Mouse (Mus musculus): ENCODE results near the gene Gmppa.

The Gmppa gene

GRCm38 (mm10) chr1:75487040-75487404, 51.3 kb downstream of the Gmppa start:
- DNase-seq (ENCODE audit: low spot score in 2 of 2) = no peak

GRCm38 (mm10) chr1:75487405-75488161, 51.9 kb downstream of the Gmppa start:
- peak in 1 of 2 experiments; percentile 14 for DNase-seq (ENCODE audit: low spot score in 2 of 2)

GRCm38 (mm10) chr1:75490785-75491551, 55.2 kb downstream of the Gmppa start:
- DNase-seq (ENCODE audit: low spot score in 2 of 2) = no peak

- DNase-seq (ENCODE audit: low spot score in 2 of 2) = no peak
These were observed 56.9 kb downstream of the Gmppa start for GRCm38 (mm10) chr1:75492579-75493170.
